Mouse (Mus musculus): Measurements from ENCODE around the gene Cdkn1b. TPM values are rescaled to one million over a fixed set of nuclear protein-coding genes. Genes with fewer than 3 reads are reported as not detected.

Cdkn1b gene
- polyA plus RNA-seq, 1 experiment from 2014 or later: 17.0 TPM

DNA sequence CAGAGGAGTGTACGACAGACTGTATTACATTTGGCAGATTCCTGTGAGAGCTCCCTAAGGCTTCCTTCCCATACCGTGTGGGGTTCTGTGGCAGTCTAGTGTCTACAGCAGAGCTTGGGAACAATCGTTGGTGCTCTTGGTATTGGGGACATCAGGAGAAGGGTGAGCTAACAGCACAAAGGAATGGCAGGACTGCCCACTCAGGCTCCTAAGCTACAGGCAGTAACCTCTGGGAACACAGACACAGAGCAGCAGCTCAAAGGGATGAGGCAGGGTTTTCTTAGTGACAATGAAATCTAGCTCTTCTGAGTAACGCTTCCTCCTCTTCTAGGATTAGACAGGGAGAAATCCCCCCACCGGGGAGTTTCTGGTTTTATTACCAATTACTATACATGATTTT is 33.2 kb upstream of the Cdkn1b start:
- no peak for ATAC-seq (ENCODE audit: insufficient number of reproducible peaks, low FRiP score, low TSS enrichment, low read depth)
- Histone ChIP-seq H3K4me2 (replicated peaks) (no peak overlapping the region), H3K4me1 (peaks cover 6% of the 10 kb centered on the region; the same call in 1 of the 2 replicates), H3K36me3 (no peaks in the 10 kb centered on the region), H3K9me3 (replicated peaks) (no peaks in the 10 kb centered on the region), H3K27me3 (no peaks in the 10 kb centered on the region), H3K9ac (no peak overlapping the region), H3K4me3 (replicated peaks) (no peak overlapping the region), H3K27ac (replicated peaks) (no peak overlapping the region)
- 34% methylated on average over 5 of the region's 5 CpGs for WGBS

DNA sequence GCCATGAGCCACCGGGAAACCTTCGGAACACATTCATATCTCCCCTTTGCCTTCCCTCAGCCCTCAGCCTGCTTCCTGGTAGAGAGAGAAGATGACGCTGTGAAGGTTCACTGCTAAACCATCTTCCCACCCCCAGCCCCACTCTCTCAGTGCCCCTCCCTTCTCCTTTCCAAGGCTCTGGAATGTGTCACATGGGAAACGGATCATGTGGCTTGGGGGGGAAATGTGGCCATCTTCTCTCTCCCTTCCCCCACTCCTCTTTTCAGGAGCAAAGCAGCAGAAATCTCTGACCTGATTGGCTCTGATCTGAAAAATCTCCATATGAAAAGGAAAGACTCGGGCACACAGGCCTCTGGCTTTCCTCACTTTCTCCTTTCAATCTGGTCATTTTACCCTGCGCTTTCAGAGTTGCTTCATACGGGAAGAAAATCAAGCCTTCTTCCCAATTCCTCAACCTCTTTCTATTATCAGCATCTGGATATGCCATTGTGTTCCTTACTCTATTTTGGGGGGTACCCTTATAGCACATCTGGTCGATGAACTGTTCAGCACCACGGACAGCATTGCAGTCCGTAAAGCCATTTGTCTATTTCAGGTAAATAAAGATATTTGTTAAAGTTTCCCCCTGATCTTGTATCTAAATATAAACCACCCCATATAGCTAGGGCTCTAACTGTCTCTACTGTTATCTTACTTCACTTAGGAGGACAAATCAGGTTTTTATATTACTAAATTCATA is 32.3 kb upstream of the Cdkn1b start:
- ATAC-seq (ENCODE audit: insufficient number of reproducible peaks, low FRiP score, low TSS enrichment, low read depth): no peak
- H3K36me3 ChIP-seq: no peaks in the 10 kb centered on the region
- peak overlapping the region; percentile 10; the same call in 1 of the 2 replicates for H3K4me3 ChIP-seq (replicated peaks)
- H3K27ac ChIP-seq (replicated peaks): no peak overlapping the region
- peak overlapping the region; percentile 19; the same call in 1 of the 2 replicates for H3K4me2 ChIP-seq (replicated peaks)
- H3K9ac ChIP-seq: no peak overlapping the region
- no peaks in the 10 kb centered on the region for H3K9me3 ChIP-seq (replicated peaks)
- peaks cover 6% of the 10 kb centered on the region; the same call in 1 of the 2 replicates for H3K4me1 ChIP-seq
- WGBS: 3% methylated on average over 10 of the region's 10 CpGs
- H3K27me3 ChIP-seq: no peaks in the 10 kb centered on the region

DNA sequence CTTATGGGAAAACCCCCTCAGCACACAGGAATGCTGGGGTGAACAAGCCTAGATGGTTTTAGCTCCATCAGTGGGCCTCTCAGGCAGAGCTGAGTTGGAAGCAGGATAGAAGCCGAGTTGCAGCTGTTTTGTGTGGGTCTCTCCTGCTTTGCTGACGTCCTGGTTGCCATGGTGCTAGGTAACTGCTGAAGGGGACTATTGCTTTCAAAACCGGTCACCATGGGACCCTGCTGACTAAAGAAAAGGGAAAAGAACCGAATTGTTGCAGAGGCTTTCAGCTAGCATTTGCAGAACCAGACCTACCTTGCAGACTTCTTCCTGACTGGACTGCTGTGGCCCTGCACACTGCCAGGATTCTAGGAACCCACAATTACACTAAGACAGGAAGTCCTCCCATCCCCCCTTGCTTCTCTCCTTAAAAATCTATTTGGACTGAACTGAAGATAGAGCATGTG is 31.6 kb upstream of the Cdkn1b start:
- 3% methylated on average over 4 of the region's 4 CpGs for WGBS
- no peaks in the 10 kb centered on the region for H3K27me3 ChIP-seq
- no peaks in the 10 kb centered on the region for H3K9me3 ChIP-seq (replicated peaks)
- peaks cover 6% of the 10 kb centered on the region; the same call in 1 of the 2 replicates for H3K4me1 ChIP-seq
- no peak overlapping the region for H3K4me2 ChIP-seq (replicated peaks)
- no peak overlapping the region for H3K27ac ChIP-seq (replicated peaks)
- H3K4me3 ChIP-seq (replicated peaks): no peak overlapping the region
- H3K9ac ChIP-seq: no peak overlapping the region
- H3K36me3 ChIP-seq: no peaks in the 10 kb centered on the region
- ATAC-seq (ENCODE audit: insufficient number of reproducible peaks, low FRiP score, low TSS enrichment, low read depth): no peak

DNA sequence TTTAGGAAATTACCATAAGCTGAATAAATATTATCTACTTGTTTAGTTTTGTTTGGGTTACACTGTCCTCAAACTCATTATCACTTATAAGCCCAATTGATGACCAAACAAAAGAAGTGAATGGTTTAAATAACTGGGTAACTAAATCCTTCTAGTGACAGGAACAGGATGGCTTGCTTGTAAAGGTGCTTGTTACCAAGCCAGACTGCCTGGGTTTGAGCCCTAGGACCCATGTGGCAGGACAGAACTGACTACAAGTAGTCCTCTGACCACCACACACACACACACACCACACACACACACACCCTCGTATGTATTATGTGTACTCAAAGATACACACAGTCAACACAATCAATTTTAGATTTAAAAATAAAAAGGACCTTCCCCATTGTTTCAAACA is 30.4 kb upstream of the Cdkn1b start:
- 79% methylated on average over 1 of the region's 1 CpGs for WGBS
- Histone ChIP-seq H3K9me3 (replicated peaks) (no peaks in the 10 kb centered on the region), H3K27ac (replicated peaks) (no peak overlapping the region), H3K36me3 (no peaks in the 10 kb centered on the region), H3K9ac (no peak overlapping the region), H3K27me3 (no peaks in the 10 kb centered on the region), H3K4me1 (peaks cover 6% of the 10 kb centered on the region; the same call in 1 of the 2 replicates), H3K4me2 (replicated peaks) (no peak overlapping the region), H3K4me3 (replicated peaks) (no peak overlapping the region)
- no peak for ATAC-seq (ENCODE audit: insufficient number of reproducible peaks, low FRiP score, low TSS enrichment, low read depth)

GRCm38 (mm10) chr6:134890436-134890835 is 29.8 kb upstream of the Cdkn1b start:
- no peak overlapping the region for H3K4me3 ChIP-seq (replicated peaks)
- H3K9me3 ChIP-seq (replicated peaks): no peaks in the 10 kb centered on the region
- H3K4me2 ChIP-seq (replicated peaks): no peak overlapping the region
- no peaks in the 10 kb centered on the region for H3K36me3 ChIP-seq
- H3K4me1 ChIP-seq: peaks cover 6% of the 10 kb centered on the region; the same call in 1 of the 2 replicates
- H3K9ac ChIP-seq: no peak overlapping the region
- ATAC-seq (ENCODE audit: insufficient number of reproducible peaks, low FRiP score, low TSS enrichment, low read depth): no peak
- no peak overlapping the region for H3K27ac ChIP-seq (replicated peaks)
- no peaks in the 10 kb centered on the region for H3K27me3 ChIP-seq
- 74% methylated on average over 7 of the region's 7 CpGs for WGBS

- no peak for ATAC-seq (ENCODE audit: insufficient number of reproducible peaks, low FRiP score, low TSS enrichment, low read depth)
- H3K9me3 ChIP-seq (replicated peaks): no peaks in the 10 kb centered on the region
Observed at GRCm38 (mm10) chr6:134896570-134897436, 23.4 kb upstream of the Cdkn1b start.

DNA sequence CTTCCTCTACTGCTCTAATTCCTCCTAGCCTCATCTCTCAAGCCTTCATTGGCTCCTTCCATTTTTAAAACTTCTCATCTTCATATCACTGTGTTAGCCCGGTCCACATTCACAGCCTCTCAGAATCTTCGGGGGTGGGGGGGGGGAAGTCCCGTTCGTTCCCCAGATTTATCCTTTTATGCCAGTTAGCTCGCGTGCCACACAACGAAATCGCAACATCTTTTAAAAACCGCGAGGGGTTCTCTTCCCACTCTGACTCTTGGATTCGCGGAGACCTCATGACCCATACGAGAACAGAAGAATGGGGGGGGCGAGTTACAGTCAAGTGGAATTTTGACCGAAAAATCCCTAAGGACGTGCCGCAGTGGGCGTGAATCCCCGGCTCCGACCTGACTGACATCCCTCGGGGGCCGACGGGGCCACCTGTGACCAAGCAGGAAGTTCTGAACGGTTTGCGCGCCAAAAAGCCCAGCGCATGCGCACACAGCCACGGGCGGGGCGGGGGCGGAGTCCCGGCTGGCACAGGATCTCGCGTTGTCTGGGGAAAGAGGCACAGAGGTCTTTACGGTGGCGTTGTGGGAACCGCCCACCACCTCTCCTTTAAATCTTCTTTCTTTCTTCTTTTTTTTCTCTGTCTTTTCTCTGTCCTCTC is 22.6 kb upstream of the Cdkn1b start:
- Histone ChIP-seq H3K9ac (peak overlapping the region; percentile 85), H3K4me1 (peaks cover 8% of the 10 kb centered on the region), H3K27ac (replicated peaks) (peak overlapping the region; percentile 100), H3K36me3 (no peaks in the 10 kb centered on the region), H3K4me2 (replicated peaks) (peak overlapping the region; percentile 71), H3K27me3 (no peaks in the 10 kb centered on the region), H3K4me3 (replicated peaks) (peak overlapping the region; percentile 69), H3K9me3 (replicated peaks) (no peaks in the 10 kb centered on the region)
- peak; percentile 94 for ATAC-seq (ENCODE audit: insufficient number of reproducible peaks, low FRiP score, low TSS enrichment, low read depth)
- WGBS: under 1% methylated on average over 38 of the region's 38 CpGs

More at GRCm38 (mm10) chr6:134896570-134897436, 23.4 kb upstream of the Cdkn1b start:
- H3K27ac ChIP-seq (replicated peaks): peak overlapping the region; percentile 100
- no peaks in the 10 kb centered on the region for H3K27me3 ChIP-seq
- H3K4me2 ChIP-seq (replicated peaks): peak overlapping the region; percentile 71
- peak overlapping the region; percentile 69 for H3K4me3 ChIP-seq (replicated peaks)
- peaks cover 8% of the 10 kb centered on the region for H3K4me1 ChIP-seq
- WGBS: 46% methylated on average over 15 of the region's 15 CpGs
- no peaks in the 10 kb centered on the region for H3K36me3 ChIP-seq
- peak overlapping the region; percentile 85 for H3K9ac ChIP-seq

DNA sequence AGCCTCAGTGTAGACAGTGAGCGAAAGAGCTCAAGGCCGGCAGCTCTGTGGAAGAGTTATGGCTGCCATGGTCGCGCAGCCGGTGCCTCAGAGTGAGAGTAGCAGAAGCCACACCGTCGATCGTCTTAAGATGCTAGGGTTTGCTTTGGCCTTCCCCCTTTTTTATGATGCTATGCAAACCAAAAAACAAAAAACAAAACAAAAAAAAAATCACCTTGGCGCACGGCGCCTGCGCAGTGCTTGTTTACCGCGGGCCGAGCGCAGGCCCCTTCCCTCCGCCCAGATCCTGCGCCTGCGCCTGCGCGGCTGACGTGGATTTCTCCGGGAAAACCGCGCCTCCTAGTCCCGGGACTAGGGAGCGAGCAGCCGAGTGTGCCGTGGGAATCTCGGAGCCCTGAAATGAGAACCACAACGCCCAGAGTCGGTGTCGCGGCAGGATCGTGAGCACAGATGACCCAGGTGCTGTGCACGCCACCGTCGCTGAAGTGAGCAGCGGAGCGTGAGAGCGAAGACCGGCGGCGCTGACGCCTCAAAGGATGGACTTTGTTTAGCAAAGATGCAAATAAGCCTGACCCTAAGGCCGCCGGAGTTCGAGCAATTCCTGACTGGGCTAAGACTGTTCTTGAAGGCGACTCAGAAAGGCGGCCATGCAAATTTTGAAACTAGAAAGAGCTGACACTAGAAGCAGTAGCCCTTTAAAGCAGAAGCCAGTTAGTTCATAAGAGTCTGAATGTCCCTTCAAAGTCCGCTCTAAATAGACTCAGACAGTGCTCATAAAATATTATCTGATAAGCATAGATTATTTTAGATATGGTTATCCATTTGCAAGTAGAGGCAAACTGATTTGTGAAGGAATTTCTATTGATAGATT is 21.9 kb upstream of the Cdkn1b start, which contains the start of gene Gpr19:
Gene Gpr19 (minus strand): TSS at position 484 of the 871 bp plus-strand sequence.
- peaks cover 8% of the 10 kb centered on the region for H3K4me1 ChIP-seq
- under 1% methylated on average over 51 of the region's 51 CpGs for WGBS
- H3K9me3 ChIP-seq (replicated peaks): no peaks in the 10 kb centered on the region
- peak; percentile 95 for ATAC-seq (ENCODE audit: insufficient number of reproducible peaks, low FRiP score, low TSS enrichment, low read depth)
- no peaks in the 10 kb centered on the region for H3K27me3 ChIP-seq
- peak within 1 kb of the TSS; percentile 85 for H3K9ac ChIP-seq
- H3K27ac ChIP-seq (replicated peaks): peak within 1 kb of the TSS; percentile 100
- H3K4me3 ChIP-seq (replicated peaks): peak within 1 kb of the TSS; percentile 69
- H3K4me2 ChIP-seq (replicated peaks): peak within 1 kb of the TSS; percentile 71
- H3K36me3 ChIP-seq: no peaks in the 10 kb centered on the region

GRCm38 (mm10) chr6:134903368-134903767 is 16.8 kb upstream of the Cdkn1b start:
- no peak for ATAC-seq (ENCODE audit: insufficient number of reproducible peaks, low FRiP score, low TSS enrichment, low read depth)
- Histone ChIP-seq H3K4me3 (replicated peaks) (no peak overlapping the region), H3K9me3 (replicated peaks) (no peaks in the 10 kb centered on the region)

More at GRCm38 (mm10) chr6:134903368-134903767, 16.8 kb upstream of the Cdkn1b start:
- no peak overlapping the region for H3K9ac ChIP-seq
- no peak overlapping the region for H3K27ac ChIP-seq (replicated peaks)
- H3K4me1 ChIP-seq: no peaks in the 10 kb centered on the region
- WGBS: 84% methylated on average over 4 of the region's 4 CpGs
- no peaks in the 10 kb centered on the region for H3K36me3 ChIP-seq
- no peak overlapping the region for H3K4me2 ChIP-seq (replicated peaks)
- H3K27me3 ChIP-seq: no peaks in the 10 kb centered on the region

Data from embryonic facial prominence, embryonic 15.5 days (tissue).